Mouse (Mus musculus) skeletal muscle tissue, adult 2 months (tissue): ENCODE results near the gene Hypm.

Source experiments
- DNase-seq: peaks from one replicate; pipeline ENCODE4 v3.0.0-alpha.2; 2012; ENCODE audit warnings: low read depth, low spot score

Gene Hypm

GRCm38 (mm10) chrX:9846628-9847027, at the start of gene Hypm:
Gene Hypm, plus strand, starts transcription at chrX:9846928.
- DNase-seq: no peak

GRCm38 (mm10) chrX:9810101-9810500, 36.6 kb upstream of the Hypm start:
- DNase-seq: no peak

- DNase-seq: no peak
These were observed 34.3 kb upstream of the Hypm start for GRCm38 (mm10) chrX:9812469-9812868.

- no peak for DNase-seq
These were observed 11.9 kb upstream of the Hypm start for GRCm38 (mm10) chrX:9834779-9835178.

- no peak for DNase-seq
These were observed 2.7 kb downstream of the Hypm start, which contains the start of gene H2al3 for GRCm38 (mm10) chrX:9849403-9849802. Gene H2al3, plus strand, starts transcription at chrX:9849703.

- DNase-seq: no peak
These were observed 15.1 kb downstream of the Hypm start for GRCm38 (mm10) chrX:9861859-9862258.

GRCm38 (mm10) chrX:9875519-9875918, 28.8 kb downstream of the Hypm start:
- no peak for DNase-seq

GRCm38 (mm10) chrX:9885322-9885721, 38.6 kb downstream of the Hypm start, which contains the start of gene Sytl5:
Gene Sytl5, plus strand, starts transcription at chrX:9885622.
- no peak for DNase-seq
